Comparison of ENCODE assay signal across 19 mouse cellular contexts in the genomic region with DNA sequence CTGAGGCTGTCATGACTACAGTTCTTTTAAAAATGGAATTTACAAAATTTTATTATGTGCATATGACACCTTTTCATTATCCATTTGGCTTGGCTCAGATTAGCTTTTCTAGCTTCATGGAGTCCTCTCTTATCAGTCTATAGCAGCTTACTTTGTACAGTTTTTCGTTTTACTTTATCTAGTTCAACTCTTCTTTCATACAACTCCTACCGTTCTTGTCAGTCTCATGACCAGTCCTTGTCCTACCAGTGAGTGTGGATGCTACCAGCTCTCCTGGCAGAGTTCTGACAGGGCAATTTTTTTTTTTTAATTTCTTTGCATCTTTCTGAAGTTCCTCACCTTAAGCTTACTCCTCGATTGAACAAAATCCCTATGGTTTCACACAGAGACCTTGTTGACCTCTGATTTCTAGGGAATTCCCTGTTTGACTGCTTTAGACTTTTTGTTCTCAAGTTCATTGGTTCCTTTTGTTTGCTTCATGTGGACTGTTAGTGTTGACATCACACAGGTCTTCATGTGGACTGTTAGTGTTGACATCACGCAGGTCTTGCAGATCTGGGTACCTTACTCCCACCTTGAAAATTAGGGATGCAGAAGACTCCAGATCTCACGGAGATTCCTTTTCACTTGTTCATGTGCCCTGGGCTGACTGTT. TPM values are rescaled to one million over a fixed set of nuclear protein-coding genes. Genes with fewer than 3 reads are reported as not detected.
DNase-seq lines count a peak whose midpoint lies in the region; ATAC-seq and TF ChIP-seq lines count a peak whose summit lies in the region.
"Had no signal": no experiment of that assay in that cellular context is flagged by ENCODE, and none has a peak within 500 bp of the region (broad histone marks: within the 10 kb centered on the region; RNA-seq: fewer than 3 reads in every experiment).

No protein-coding gene starts in this region.

- peaks cover 38% of the 10 kb centered on the region for H3K36me3 ChIP-seq in G1E (replicated peaks)
- H3K36me3 ChIP-seq in liver, embryonic 13.5 days, result 0 out of 2 replicates have a peak, but pooled peaks cover 4% of the 10 kb centered on the region
- H3K36me3 ChIP-seq in liver, postnatal 0 days (replicated peaks; ENCODE audit: insufficient read depth, low read length), result peaks cover 14% of the 10 kb centered on the region
- H3K36me3 ChIP-seq: forebrain, embryonic 10.5 days had no signal

- peaks cover 23% of the 10 kb centered on the region for H3K4me1 ChIP-seq in G1E (ENCODE audit: insufficient read depth, low read depth, low read length)
- H3K4me1 ChIP-seq in liver, embryonic 13.5 days (replicated peaks), result peaks cover 40% of the 10 kb centered on the region
- H3K4me1 ChIP-seq in liver, postnatal 0 days (ENCODE audit: insufficient read depth), result no peaks in the 10 kb centered on the region
- H3K4me1 ChIP-seq: embryonic facial prominence, embryonic 13.5 days; forebrain, embryonic 10.5 days; heart, embryonic 12.5 days; hindbrain, embryonic 10.5 days; hindbrain, embryonic 15.5 days had no signal

- H3K9me3 ChIP-seq in G1E (replicated peaks), result no peaks in the 10 kb centered on the region
- H3K9me3 ChIP-seq in liver, embryonic 13.5 days (replicated peaks), result no peaks in the 10 kb centered on the region
- no peaks in the 10 kb centered on the region for H3K9me3 ChIP-seq in liver, postnatal 0 days (ENCODE audit: low read length)
- H3K9me3 ChIP-seq: embryonic facial prominence, embryonic 13.5 days; forebrain, embryonic 10.5 days; heart, embryonic 12.5 days; hindbrain, embryonic 10.5 days; hindbrain, embryonic 15.5 days had no signal

- H3K4me3 ChIP-seq in G1E (ENCODE audit: low read depth, low read length), result no peak overlapping the region
- no peak overlapping the region for H3K4me3 ChIP-seq in liver, embryonic 13.5 days (replicated peaks)
- H3K4me3 ChIP-seq in liver, postnatal 0 days (ENCODE audit: low read depth, low read length), result no peak overlapping the region
- H3K4me3 ChIP-seq: embryonic facial prominence, embryonic 13.5 days; forebrain, embryonic 10.5 days; gastrocnemius, adult 2 months; heart, embryonic 12.5 days; hindbrain, embryonic 10.5 days; hindbrain, embryonic 15.5 days had no signal

- no peak for TF ChIP-seq CTCF in G1E (IDR thresholded peaks at IDR 0.05; ENCODE audit: low read depth, low read length)
- no peak for TF ChIP-seq CTCF in liver, postnatal 0 days (IDR thresholded peaks at IDR 0.05; ENCODE audit: low read depth)

- H3K27me3 ChIP-seq in G1E (ENCODE audit: insufficient read depth, low read length), result no peaks in the 10 kb centered on the region
- no peaks in the 10 kb centered on the region for H3K27me3 ChIP-seq in liver, embryonic 13.5 days
- no peaks in the 10 kb centered on the region for H3K27me3 ChIP-seq in liver, postnatal 0 days (ENCODE audit: insufficient read depth, low read length)
- H3K27me3 ChIP-seq: embryonic facial prominence, embryonic 13.5 days; heart, embryonic 12.5 days; hindbrain, embryonic 15.5 days had no signal

- no peak for DNase-seq in G1E (ENCODE audit: low spot score)
- peak; percentile 56 for DNase-seq in c-Kit-positive CD71-positive TER-119-positive erythroid progenitor cells, embryonic 14.5 days (ENCODE audit: low spot score)
- DNase-seq in liver, embryonic 13.5 days, result peak; percentile 34
- no peak for DNase-seq in liver, postnatal 0 days
- DNase-seq in left cerebral cortex, postnatal 4 days, result no peak
- DNase-seq in layer of hippocampus, postnatal 14 days (ENCODE audit: low spot score in 2 of 2), result no peak
- DNase-seq in layer of hippocampus, adult 9-10 months (ENCODE audit: low spot score), result no peak
- DNase-seq in kidney, adult 18-20 months, result no peak
- DNase-seq: adrenal gland, postnatal 14 days; cerebellum, adult 2 months; cerebellum, postnatal 25 days; gastrocnemius, adult 2 months; gastrocnemius, postnatal 25 days had no signal

- no peak overlapping the region for H3K9ac ChIP-seq in liver, embryonic 13.5 days
- H3K9ac ChIP-seq in liver, postnatal 0 days (replicated peaks), result no peak overlapping the region
- H3K9ac ChIP-seq: embryonic facial prominence, embryonic 13.5 days; heart, embryonic 12.5 days; hindbrain, embryonic 15.5 days had no signal

- peak overlapping the region; percentile 79 for H3K27ac ChIP-seq in liver, embryonic 13.5 days
- H3K27ac ChIP-seq in liver, postnatal 0 days (ENCODE audit: low read depth), result 0 out of 2 replicates have a peak overlapping the region, but pooled peaks have one; percentile 41
- H3K27ac ChIP-seq: embryonic facial prominence, embryonic 13.5 days; forebrain, embryonic 10.5 days; gastrocnemius, adult 2 months; hindbrain, embryonic 10.5 days; hindbrain, embryonic 15.5 days had no signal

- H3K4me2 ChIP-seq in liver, embryonic 13.5 days, result peak overlapping the region; percentile 15
- no peak overlapping the region for H3K4me2 ChIP-seq in liver, postnatal 0 days (ENCODE audit: low read depth, low read length)
- H3K4me2 ChIP-seq: embryonic facial prominence, embryonic 13.5 days; heart, embryonic 12.5 days; hindbrain, embryonic 15.5 days had no signal

- peak; percentile 78 for ATAC-seq in G1E (ENCODE audit: extremely low read depth, insufficient number of reproducible peaks, low FRiP score, poor library complexity, severe bottlenecking)
- ATAC-seq in liver, embryonic 13.5 days (ENCODE audit: low read depth), result peak; percentile 96
- peak; percentile 77 for ATAC-seq in liver, postnatal 0 days
- ATAC-seq: forebrain, embryonic 14.5 days had no signal

- peak; percentile 93 for TF ChIP-seq EP300 in liver, postnatal 0 days (IDR thresholded peaks at IDR 0.05; ENCODE audit: low read depth)

- WGBS in liver, embryonic 13.5 days (ENCODE audit: insufficient replicate concordance), result 36% methylated on average over 5 of the region's 5 CpGs
- WGBS in liver, postnatal 0 days (ENCODE audit: insufficient replicate concordance), result 63% methylated on average over 5 of the region's 5 CpGs

- intact Hi-C loops in left cerebral cortex, postnatal 4 days (cut with DNase I), result no loop called here

RNA-seq across cellular contexts. Expression of gene Bnip1, which starts 13.6 kb away (rescaled TPM):
- total RNA-seq in G1E (2014; fragmentation: Nextera tagmentation) (42.2 and 45.0 TPM in 2 replicates), G1E (2017) (55.9 and 58.0 TPM in 2 replicates)
- 32.1 TPM in 2 replicates for polyA plus RNA-seq in G1E (2012)
- 26.9 and 28.6 TPM in 2 replicates for polyA plus RNA-seq in liver, embryonic 13.5 days (2015; fragmentation: Nextera tagmentation; extraction: Ambion mirVana)
- 18.6 and 19.7 TPM in 2 replicates for polyA plus RNA-seq in liver, postnatal 0 days (2015; fragmentation: Nextera tagmentation; extraction: Ambion mirVana)
- 10 to 100 TPM; 39.1 to 42.9 TPM for total RNA-seq in left cerebral cortex, postnatal 4 days (2021)
- total RNA-seq in layer of hippocampus, postnatal 14 days (2021), result 10 to 100 TPM; 29.5 to 30.7 TPM

RNA-seq across cellular contexts. Expression of gene Crebrf, which starts 51.8 kb away (rescaled TPM):
- total RNA-seq in G1E (2014; fragmentation: Nextera tagmentation), result 66.3 and 72.2 TPM in 2 replicates
- 49.4 and 51.3 TPM in 2 replicates for total RNA-seq in G1E (2017)
- 1.6 TPM in 2 replicates for polyA plus RNA-seq in G1E (2012)
- polyA plus RNA-seq in liver, embryonic 13.5 days (2015; fragmentation: Nextera tagmentation; extraction: Ambion mirVana), result 2.2 and 2.3 TPM in 2 replicates
- polyA plus RNA-seq in liver, postnatal 0 days (2015; fragmentation: Nextera tagmentation; extraction: Ambion mirVana), result 5.8 and 7.5 TPM in 2 replicates
- 10 to 100 TPM; 25.8 to 26.5 TPM for total RNA-seq in left cerebral cortex, postnatal 4 days (2021)
- total RNA-seq in layer of hippocampus, postnatal 14 days (2021), result 10 to 100 TPM; 45.3 to 45.4 TPM

Comparison
In these comparisons a context has a peak if more than half of its experiments do, and no peak if none do; other contexts are left out.
1. DNase-seq: peak in c-Kit-positive CD71-positive TER-119-positive erythroid progenitor cells, embryonic 14.5 days (single experiment) and liver, embryonic 13.5 days (single experiment); none in G1E (single experiment), liver, postnatal 0 days (single experiment), left cerebral cortex, postnatal 4 days (single experiment), layer of hippocampus, postnatal 14 days (0 of 2), layer of hippocampus, adult 9-10 months (single experiment) and kidney, adult 18-20 months (single experiment).
2. Peak in every context shown above with its lines, with median percentiles within 50 percentile points of each other: ATAC-seq.